Comparison of ENCODE assay signal across 32 mouse cellular contexts in genomic region chr15:89424621-89425020, GRCm38 (mm10). TPM values are rescaled to one million over a fixed set of nuclear protein-coding genes. Genes with fewer than 3 reads are reported as not detected.
DNase-seq lines count a peak whose midpoint lies in the region; ATAC-seq and TF ChIP-seq lines count a peak whose summit lies in the region.
"Had no signal": no experiment of that assay in that cellular context is flagged by ENCODE, and none has a peak within 500 bp of the region (broad histone marks: within the 10 kb centered on the region; RNA-seq: fewer than 3 reads in every experiment).

No protein-coding gene starts in this region.

- no peaks in the 10 kb centered on the region for H3K9me3 ChIP-seq in heart, embryonic 11.5 days (replicated peaks; ENCODE audit: control insufficient read depth, low read length)
- no peaks in the 10 kb centered on the region for H3K9me3 ChIP-seq in kidney, postnatal 0 days (replicated peaks; ENCODE audit: low read length)
- H3K9me3 ChIP-seq: embryonic facial prominence, embryonic 12.5 days; liver, embryonic 13.5 days; midbrain, embryonic 12.5 days had no signal

- WGBS in heart, embryonic 11.5 days (ENCODE audit: insufficient replicate concordance) = 78% methylated on average over 8 of the region's 8 CpGs
- WGBS in kidney, postnatal 0 days = 85% methylated on average over 8 of the region's 8 CpGs

- TF ChIP-seq CTCF in kidney, postnatal 0 days (IDR thresholded peaks at IDR 0.05; ENCODE audit: low read depth) = no peak

- H3K27ac ChIP-seq in heart, embryonic 11.5 days (ENCODE audit: low read depth, low read length) = peak overlapping the region; percentile 84; the same call in 1 of the 2 replicates
- no peak overlapping the region for H3K27ac ChIP-seq in kidney, postnatal 0 days
- peak overlapping the region; percentile 97 for H3K27ac ChIP-seq in brown adipose tissue, adult 24 weeks (replicated peaks; ENCODE audit: low read depth, low read length)
- H3K27ac ChIP-seq: embryonic facial prominence, embryonic 12.5 days; hindbrain, postnatal 0 days; left cerebral cortex, adult 2 months; liver, embryonic 13.5 days; midbrain, embryonic 12.5 days had no signal

- peaks cover 25% of the 10 kb centered on the region for H3K4me1 ChIP-seq in heart, embryonic 11.5 days (ENCODE audit: control insufficient read depth, insufficient read depth, low read length)
- H3K4me1 ChIP-seq in kidney, postnatal 0 days (replicated peaks; ENCODE audit: insufficient read depth, low read length) = peaks cover 15% of the 10 kb centered on the region; the same call in 1 of the 2 replicates
- peaks cover 5% of the 10 kb centered on the region for H3K4me1 ChIP-seq in brown adipose tissue, adult 24 weeks (ENCODE audit: control insufficient read depth, insufficient read depth, insufficient read length, low read length)

- peak overlapping the region; percentile 63 for H3K4me2 ChIP-seq in heart, embryonic 11.5 days
- H3K4me2 ChIP-seq in kidney, postnatal 0 days (ENCODE audit: low read length) = 0 out of 2 replicates have a peak overlapping the region, but pooled peaks have one; percentile 34
- H3K4me2 ChIP-seq: midbrain, embryonic 12.5 days had no signal

- no peak overlapping the region; the same call in 1 of the 2 replicates for H3K9ac ChIP-seq in heart, embryonic 11.5 days (ENCODE audit: low read depth, low read length)
- H3K9ac ChIP-seq in kidney, postnatal 0 days (ENCODE audit: low read depth, low read length) = no peak overlapping the region
- H3K9ac ChIP-seq: embryonic facial prominence, embryonic 12.5 days; forebrain, postnatal 0 days; liver, embryonic 13.5 days had no signal

- no peak for ATAC-seq in heart, embryonic 11.5 days (replicated peaks; ENCODE audit: insufficient number of reproducible peaks, low FRiP score, low TSS enrichment)
- no peak for ATAC-seq in kidney, postnatal 0 days (replicated peaks; ENCODE audit: low FRiP score, low read depth)
- no peak for ATAC-seq in inflammation-experienced regulatory T-cells, adult 6 months
- ATAC-seq: forebrain, postnatal 0 days; hindbrain, postnatal 0 days; intestine, postnatal 0 days had no signal

- H3K27me3 ChIP-seq in heart, embryonic 11.5 days (ENCODE audit: control insufficient read depth, insufficient read depth, low read length) = no peaks in the 10 kb centered on the region
- H3K27me3 ChIP-seq in kidney, postnatal 0 days (ENCODE audit: insufficient read depth, low read length) = no peaks in the 10 kb centered on the region
- H3K27me3 ChIP-seq: liver, embryonic 13.5 days had no signal

- H3K36me3 ChIP-seq in heart, embryonic 11.5 days (ENCODE audit: control insufficient read depth, insufficient read depth, low read length) = peaks cover 13% of the 10 kb centered on the region
- peaks cover 9% of the 10 kb centered on the region; the same call in 1 of the 2 replicates for H3K36me3 ChIP-seq in kidney, postnatal 0 days (ENCODE audit: insufficient read depth, low read length)

- DNase-seq in heart, adult 18-20 months = no peak
- DNase-seq in kidney, postnatal 0 days (ENCODE audit: low spot score) = no peak
- no peak for DNase-seq in kidney, postnatal 4 days
- no peak for DNase-seq in spleen, postnatal 4 days (ENCODE audit: low spot score in 2 of 2)
- DNase-seq: adrenal gland, postnatal 25 days; cerebellum, postnatal 14 days; forebrain, postnatal 0 days; gastrocnemius, postnatal 36 days; liver, embryonic 13.5 days; lung, adult 2 months; lung, postnatal 14 days; thymus, postnatal 14 days had no signal

- H3K4me3 ChIP-seq in heart, embryonic 11.5 days (ENCODE audit: low read depth, low read length) = peak overlapping the region; percentile 44
- H3K4me3 ChIP-seq in kidney, postnatal 0 days (replicated peaks; ENCODE audit: low read depth, low read length) = no peak overlapping the region
- peak overlapping the region; percentile 75 for H3K4me3 ChIP-seq in brown adipose tissue, adult 24 weeks (ENCODE audit: insufficient read depth, low read depth, low read length)
- H3K4me3 ChIP-seq: embryonic facial prominence, embryonic 12.5 days; left cerebral cortex, adult 2 months; midbrain, embryonic 12.5 days had no signal

RNA-seq across cellular contexts. Expression of gene Cpt1b, which starts 1.0 kb away (rescaled TPM):
- 111 and 129 TPM in 2 replicates for polyA plus RNA-seq in heart, embryonic 11.5 days (2014; fragmentation: Nextera tagmentation; extraction: Ambion mirVana)
- 100 to 1,000 TPM; 559 to 601 TPM for total RNA-seq in heart, adult 18-20 months (2021)
- 23.7 and 26.2 TPM in 2 replicates for polyA plus RNA-seq in kidney, postnatal 0 days (2015; fragmentation: Nextera tagmentation; extraction: Ambion mirVana)
- polyA plus RNA-seq in brown adipose tissue, adult 24 weeks (2012; ENCODE audit: insufficient read depth, insufficient read length, missing spikeins) = 440 and 455 TPM in 2 replicates
- polyA plus RNA-seq in inflammation-experienced regulatory T-cells, adult 6 months (2017; shearing (Covaris generic)) = under 1 TPM; 0.15 to 0.82 (median 0.45) TPM

RNA-seq across cellular contexts. Expression of gene C730034F03Rik, which starts 4.8 kb away (rescaled TPM):
- 1.7 and 2.4 TPM in 2 replicates for polyA plus RNA-seq in heart, embryonic 11.5 days (2014; fragmentation: Nextera tagmentation; extraction: Ambion mirVana)
- total RNA-seq in heart, adult 18-20 months (2021) = 1 to 10 TPM; 1.3 to 1.6 TPM
- 1.5 and 1.7 TPM in 2 replicates for polyA plus RNA-seq in kidney, postnatal 0 days (2015; fragmentation: Nextera tagmentation; extraction: Ambion mirVana)
- 1.1 and 2.4 TPM in 2 replicates for polyA plus RNA-seq in brown adipose tissue, adult 24 weeks (2012; ENCODE audit: insufficient read depth, insufficient read length, missing spikeins)
- 1 to 10 TPM; 4.2 to 7.1 (median 6.1) TPM for polyA plus RNA-seq in inflammation-experienced regulatory T-cells, adult 6 months (2017; shearing (Covaris generic))

RNA-seq across cellular contexts. Expression of gene Gm44502, which starts 4.9 kb away (rescaled TPM):
- 0.86 TPM in 1 of 2 replicates, not detected in the other for polyA plus RNA-seq in heart, embryonic 11.5 days (2014; fragmentation: Nextera tagmentation; extraction: Ambion mirVana)
- total RNA-seq in heart, adult 18-20 months (2021) = 1 to 10 TPM; 4.6 to 5.0 TPM
- not detected in 2 replicates for polyA plus RNA-seq in kidney, postnatal 0 days (2015; fragmentation: Nextera tagmentation; extraction: Ambion mirVana)
- 2.1 and 11.4 TPM in 2 replicates for polyA plus RNA-seq in brown adipose tissue, adult 24 weeks (2012; ENCODE audit: insufficient read depth, insufficient read length, missing spikeins)
- under 1 TPM in 1 of 3 experiments, not detected in 2; 0.28 TPM for polyA plus RNA-seq in inflammation-experienced regulatory T-cells, adult 6 months (2017; shearing (Covaris generic))
- total RNA-seq: adrenal gland, postnatal 25 days; layer of hippocampus, postnatal 10 days; left cerebral cortex, adult 2 months had no signal
- polyA plus RNA-seq: embryonic facial prominence, embryonic 12.5 days; forebrain, embryonic 11.5 days; forebrain, postnatal 0 days; hindbrain, embryonic 11.5 days; hindbrain, postnatal 0 days; intestine, postnatal 0 days; kidney, embryonic 16.5 days; lung, adult 2 months; midbrain, embryonic 12.5 days; stomach, embryonic 16.5 days had no signal

RNA-seq across cellular contexts. Expression of gene Chkb, which starts 5.1 kb away (rescaled TPM):
- 67.6 and 68.1 TPM in 2 replicates for polyA plus RNA-seq in heart, embryonic 11.5 days (2014; fragmentation: Nextera tagmentation; extraction: Ambion mirVana)
- 10 to 100 TPM; 44.8 to 55.0 TPM for total RNA-seq in heart, adult 18-20 months (2021)
- 64.5 and 65.1 TPM in 2 replicates for polyA plus RNA-seq in kidney, postnatal 0 days (2015; fragmentation: Nextera tagmentation; extraction: Ambion mirVana)
- polyA plus RNA-seq in brown adipose tissue, adult 24 weeks (2012; ENCODE audit: insufficient read depth, insufficient read length, missing spikeins) = 151 and 203 TPM in 2 replicates
- polyA plus RNA-seq in inflammation-experienced regulatory T-cells, adult 6 months (2017; shearing (Covaris generic)) = 10 to 100 TPM; 45.1 to 62.2 (median 57.2) TPM

RNA-seq across cellular contexts. Expression of gene Syce3, which starts 14.3 kb away (rescaled TPM):
- polyA plus RNA-seq in heart, embryonic 11.5 days (2014; fragmentation: Nextera tagmentation; extraction: Ambion mirVana) = not detected in 2 replicates
- total RNA-seq in heart, adult 18-20 months (2021) = not detected
- not detected in 2 replicates for polyA plus RNA-seq in kidney, postnatal 0 days (2015; fragmentation: Nextera tagmentation; extraction: Ambion mirVana)
- polyA plus RNA-seq in brown adipose tissue, adult 24 weeks (2012; ENCODE audit: insufficient read depth, insufficient read length, missing spikeins) = not detected in 2 replicates
- not detected for polyA plus RNA-seq in inflammation-experienced regulatory T-cells, adult 6 months (2017; shearing (Covaris generic))
- total RNA-seq: adrenal gland, postnatal 25 days; forebrain, postnatal 0 days; gastrocnemius, postnatal 36 days; hindbrain, postnatal 0 days; layer of hippocampus, postnatal 10 days; left cerebral cortex, adult 2 months; left cerebral cortex, postnatal 36 days; megakaryocyte progenitor cell, adult 5-6 weeks; monocyte, adult 5-6 weeks; neutrophil, adult 5-6 weeks had no signal
- polyA plus RNA-seq: brain, embryonic 14.5 days; C2C12; embryonic facial prominence, embryonic 12.5 days; forebrain, embryonic 11.5 days; forebrain, postnatal 0 days; hindbrain, embryonic 11.5 days; hindbrain, postnatal 0 days; kidney, embryonic 16.5 days; limb, embryonic 14.5 days; liver, embryonic 13.5 days; lung, adult 2 months; midbrain, embryonic 12.5 days; stomach, embryonic 16.5 days had no signal

Comparison
In these comparisons a context has a peak if more than half of its experiments do, and no peak if none do; other contexts are left out.
1. RNA of gene Cpt1b, which starts 1.0 kb away (polyA plus RNA-seq): 440 to 455 TPM in brown adipose tissue, adult 24 weeks, 111 to 129 TPM in heart, embryonic 11.5 days and 23.7 to 26.2 TPM in kidney, postnatal 0 days; 0.15 to 0.82 TPM in inflammation-experienced regulatory T-cells, adult 6 months; every median in the first group is over 10 times any median in the second.